Mouse (Mus musculus) gastrocnemius, postnatal 10 days (tissue): ENCODE results near the gene Ccdc97. TPM values are rescaled to one million over a fixed set of nuclear protein-coding genes. Genes with fewer than 3 reads are reported as not detected.

Experiments
- DNase-seq: peaks from one replicate; pipeline ENCODE4 v3.0.0; 2021; ENCODE audit warnings: mixed read lengths
- total RNA-seq, 2 experiments: library from RNA; stranded (reverse); gene quantifications; 2 replicates each; pipeline ENCODE4 v1.2.3; 2021

Ccdc97 gene
- total RNA-seq, 2 experiments from 2014 or later: 31.9 to 39.6 TPM

- DNase-seq: no peak
Measured at GRCm38 (mm10) chr7:25666381-25666780, 52.5 kb downstream of the Ccdc97 start.

Other genes with a start within 250 kb of the Ccdc97 start
- gene Ceacam1, start 241.5 kb downstream of the Ccdc97 start, total RNA-seq: 1 to 10 TPM; 4.9 to 7.8 TPM
- gene Ceacam2, start 179.2 kb downstream of the Ccdc97 start, total RNA-seq: under 1 TPM; 0.35 to 0.75 TPM
- gene Erich4, start 103.2 kb downstream of the Ccdc97 start, total RNA-seq: not detected
- gene Dmac2, start 99.7 kb downstream of the Ccdc97 start, total RNA-seq: 10 to 100 TPM; 24.8 to 24.9 TPM
- gene B3gnt8, start 92.4 kb downstream of the Ccdc97 start, total RNA-seq: 1 to 10 TPM; 1.9 to 2.5 TPM
- gene Bckdha, start 60.1 kb downstream of the Ccdc97 start, total RNA-seq: 10 to 100 TPM; 51.9 to 60.8 TPM
- 10 to 100 TPM; 23.6 to 26.0 TPM for gene Exosc5, start 59.9 kb downstream of the Ccdc97 start, total RNA-seq
- gene Tmem91, start 43.9 kb downstream of the Ccdc97 start, total RNA-seq: under 1 TPM; 0.45 to 0.47 TPM
- 10 to 100 TPM; 10.5 to 10.9 TPM for gene B9d2, start 38.3 kb downstream of the Ccdc97 start, total RNA-seq
- 10 to 100 TPM; 15.2 to 25.6 TPM for gene Tgfb1, start 32.1 kb downstream of the Ccdc97 start, total RNA-seq
- 10 to 100 TPM; 91.8 to 98.1 TPM for gene Hnrnpul1, start 35.7 kb upstream of the Ccdc97 start, total RNA-seq
- 100 to 1,000 TPM in 1 of 2 experiments, 10 to 100 TPM in 1; 89.3 to 110 TPM for gene Axl, start 69.6 kb upstream of the Ccdc97 start, total RNA-seq
- gene Cyp2s1, start 97.8 kb upstream of the Ccdc97 start, total RNA-seq: under 1 TPM; 0.27 to 0.52 TPM
- gene Cyp2b10, start 178.5 kb upstream of the Ccdc97 start, total RNA-seq: not detected